Mouse (Mus musculus): ENCODE results near the gene Vps16. TPM values are rescaled to one million over a fixed set of nuclear protein-coding genes. Genes with fewer than 3 reads are reported as not detected.

Vps16 gene
- polyA plus RNA-seq, 1 experiment from 2014 or later: 91.7 TPM

DNA sequence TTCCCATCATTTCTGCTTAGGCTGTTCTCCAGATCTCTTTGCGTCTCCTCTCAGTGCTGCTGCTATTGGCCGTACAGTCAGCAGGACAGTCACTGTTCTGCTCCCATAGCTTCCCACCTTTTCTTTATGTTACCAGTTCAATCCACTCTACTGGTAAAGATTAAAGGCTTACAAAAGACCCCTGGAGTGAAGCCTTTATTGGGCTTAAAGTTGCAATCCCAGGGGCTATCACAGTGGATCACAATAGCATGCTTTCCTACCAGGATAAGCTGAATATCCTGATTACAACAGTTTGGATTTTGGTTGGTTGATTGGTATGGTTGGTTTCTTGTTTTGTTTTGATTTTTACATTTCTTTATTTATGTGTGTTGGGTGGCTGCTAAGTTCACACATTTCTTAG, 63.9 kb downstream of the Vps16 start:
- Histone ChIP-seq H3K9ac (ENCODE audit: low read length) (no peak overlapping the region), H3K4me2 (no peak overlapping the region), H3K9me3 (ENCODE audit: control insufficient read depth, low read length) (peaks cover 3% of the 10 kb centered on the region; the same call in 1 of the 2 replicates), H3K27ac (ENCODE audit: low read depth, low read length) (no peak overlapping the region), H3K4me3 (ENCODE audit: low read depth, low read length) (no peak overlapping the region), H3K36me3 (ENCODE audit: control insufficient read depth, insufficient read depth, low read length) (0 out of 2 replicates have a peak, but pooled peaks cover 2% of the 10 kb centered on the region), H3K27me3 (ENCODE audit: control insufficient read depth, insufficient read depth, low read length) (no peaks in the 10 kb centered on the region), H3K4me1 (ENCODE audit: control insufficient read depth, insufficient read depth, low read length) (peaks cover 14% of the 10 kb centered on the region)
- ATAC-seq (ENCODE audit: low FRiP score): no peak
- no peak for DNase-seq (ENCODE audit: low spot score, missing footprints)
- 41% methylated on average over 2 of the region's 2 CpGs for WGBS

DNA sequence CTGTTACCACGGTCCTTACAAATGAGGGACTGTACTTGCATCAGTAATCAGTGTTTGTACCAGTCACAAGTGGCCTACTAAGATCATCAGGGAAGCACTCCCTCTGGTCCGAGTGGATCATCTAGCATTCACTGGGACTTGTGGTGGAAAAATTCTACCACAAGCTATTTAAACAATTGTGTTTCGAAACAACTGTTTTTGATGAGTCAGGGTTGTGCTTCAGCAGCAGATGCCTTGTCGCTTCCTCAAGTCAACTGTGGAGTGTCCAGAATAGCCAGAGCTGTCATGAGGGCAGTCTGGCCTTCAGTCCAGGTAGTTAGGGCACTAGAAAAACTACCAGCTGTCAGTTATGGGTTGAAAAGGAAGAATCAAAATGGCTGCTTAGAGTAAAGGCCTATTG, 64.5 kb downstream of the Vps16 start:
- no peak for DNase-seq (ENCODE audit: low spot score, missing footprints)
- 84% methylated on average over 4 of the region's 4 CpGs for WGBS
- no peak for ATAC-seq (ENCODE audit: low FRiP score)
- H3K9me3 ChIP-seq (ENCODE audit: control insufficient read depth, low read length): peaks cover 3% of the 10 kb centered on the region; the same call in 1 of the 2 replicates
- H3K4me2 ChIP-seq: no peak overlapping the region
- H3K4me3 ChIP-seq (ENCODE audit: low read depth, low read length): no peak overlapping the region
- no peaks in the 10 kb centered on the region for H3K27me3 ChIP-seq (ENCODE audit: control insufficient read depth, insufficient read depth, low read length)
- peaks cover 14% of the 10 kb centered on the region for H3K4me1 ChIP-seq (ENCODE audit: control insufficient read depth, insufficient read depth, low read length)
- 0 out of 2 replicates have a peak, but pooled peaks cover 2% of the 10 kb centered on the region for H3K36me3 ChIP-seq (ENCODE audit: control insufficient read depth, insufficient read depth, low read length)
- no peak overlapping the region for H3K27ac ChIP-seq (ENCODE audit: low read depth, low read length)
- no peak overlapping the region for H3K9ac ChIP-seq (ENCODE audit: low read length)

DNA sequence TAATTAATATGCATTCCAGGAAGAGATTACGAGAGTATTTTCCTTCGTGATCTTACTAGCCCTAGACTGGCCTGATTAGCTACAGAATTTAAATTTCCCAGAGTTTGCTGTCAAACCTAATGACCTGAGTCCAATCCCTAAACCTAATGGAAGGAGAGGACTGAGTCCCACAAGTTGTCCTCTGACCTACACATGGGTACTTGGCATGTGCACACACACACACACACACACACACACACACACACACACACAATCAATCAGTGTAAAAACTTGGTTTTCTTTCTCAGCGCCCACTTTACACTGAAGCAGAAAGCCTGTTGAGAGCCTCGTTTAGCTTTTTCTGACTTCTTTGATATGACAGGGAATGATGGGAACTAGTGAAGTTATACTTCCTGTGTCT, 67.0 kb downstream of the Vps16 start:
- H3K4me2 ChIP-seq: no peak overlapping the region

DNA sequence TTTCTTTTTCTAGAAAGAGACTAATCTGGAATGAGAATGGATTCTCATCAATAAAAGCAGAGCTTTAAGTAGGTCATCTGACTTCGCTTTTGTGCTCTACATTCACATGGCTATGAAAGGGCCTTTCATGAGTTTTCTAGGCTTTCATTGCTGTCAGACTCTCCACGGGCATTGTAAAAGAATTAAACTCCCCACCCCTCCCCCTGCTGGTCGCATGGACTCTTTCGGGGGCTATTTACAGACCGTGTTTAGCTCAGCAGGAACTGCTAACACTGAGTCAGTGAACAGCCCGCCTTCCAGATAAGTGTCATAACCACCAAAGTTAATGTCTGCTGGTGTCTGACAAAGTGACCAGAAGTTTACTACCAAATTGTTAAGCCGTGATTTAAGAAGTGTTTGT, 67.4 kb downstream of the Vps16 start:
- peak; percentile 92 for ATAC-seq (ENCODE audit: low FRiP score)
- DNase-seq (ENCODE audit: low spot score, missing footprints): peak; percentile 89
- H3K27me3 ChIP-seq (ENCODE audit: control insufficient read depth, insufficient read depth, low read length): no peaks in the 10 kb centered on the region
- H3K9ac ChIP-seq (ENCODE audit: low read length): no peak overlapping the region
- peak overlapping the region; percentile 77 for H3K27ac ChIP-seq (ENCODE audit: low read depth, low read length)
- peaks cover 3% of the 10 kb centered on the region; the same call in 1 of the 2 replicates for H3K9me3 ChIP-seq (ENCODE audit: control insufficient read depth, low read length)
- WGBS: 8% methylated on average over 7 of the region's 7 CpGs
- 0 out of 2 replicates have a peak, but pooled peaks cover 2% of the 10 kb centered on the region for H3K36me3 ChIP-seq (ENCODE audit: control insufficient read depth, insufficient read depth, low read length)
- H3K4me2 ChIP-seq: no peak overlapping the region
- H3K4me1 ChIP-seq (ENCODE audit: control insufficient read depth, insufficient read depth, low read length): peaks cover 19% of the 10 kb centered on the region
- H3K4me3 ChIP-seq (ENCODE audit: low read depth, low read length): no peak overlapping the region

More for the DNA sequence above, 67.0 kb downstream of the Vps16 start:
- peak overlapping the region; percentile 77 for H3K27ac ChIP-seq (ENCODE audit: low read depth, low read length)
- peaks cover 17% of the 10 kb centered on the region for H3K4me1 ChIP-seq (ENCODE audit: control insufficient read depth, insufficient read depth, low read length)
- WGBS: 23% methylated on average over 4 of the region's 4 CpGs
- peak; percentile 76 for ATAC-seq (ENCODE audit: low FRiP score)
- peak; percentile 91 for DNase-seq (ENCODE audit: low spot score, missing footprints)
- H3K27me3 ChIP-seq (ENCODE audit: control insufficient read depth, insufficient read depth, low read length): no peaks in the 10 kb centered on the region
- no peak overlapping the region for H3K9ac ChIP-seq (ENCODE audit: low read length)
- H3K4me3 ChIP-seq (ENCODE audit: low read depth, low read length): no peak overlapping the region
- H3K36me3 ChIP-seq (ENCODE audit: control insufficient read depth, insufficient read depth, low read length): 0 out of 2 replicates have a peak, but pooled peaks cover 2% of the 10 kb centered on the region
- H3K9me3 ChIP-seq (ENCODE audit: control insufficient read depth, low read length): peaks cover 3% of the 10 kb centered on the region; the same call in 1 of the 2 replicates

Other genes starting within 250 kb of the Vps16 start
- gene Snrpb, start 244.9 kb upstream of the Vps16 start, polyA plus RNA-seq (2014; fragmentation: Nextera tagmentation; extraction: Ambion mirVana): 725 and 751 TPM in 2 replicates
- gene Tmc2, start 229.1 kb upstream of the Vps16 start, polyA plus RNA-seq (2014; fragmentation: Nextera tagmentation; extraction: Ambion mirVana): not detected in 2 replicates
- gene Nop56, start 149.9 kb upstream of the Vps16 start, polyA plus RNA-seq (2014; fragmentation: Nextera tagmentation; extraction: Ambion mirVana): 335 and 341 TPM in 2 replicates
- 145 and 150 TPM in 2 replicates for gene Idh3b, start 139.8 kb upstream of the Vps16 start, polyA plus RNA-seq (2014; fragmentation: Nextera tagmentation; extraction: Ambion mirVana)
- gene Ebf4, start 129.2 kb upstream of the Vps16 start, polyA plus RNA-seq (2014; fragmentation: Nextera tagmentation; extraction: Ambion mirVana): 1.3 and 1.8 TPM in 2 replicates
- gene Cpxm1, start 26.8 kb upstream of the Vps16 start, polyA plus RNA-seq (2014; fragmentation: Nextera tagmentation; extraction: Ambion mirVana): 26.7 and 27.8 TPM in 2 replicates
- not detected in 2 replicates for gene Gm28372, start 19.1 kb upstream of the Vps16 start, polyA plus RNA-seq (2014; fragmentation: Nextera tagmentation; extraction: Ambion mirVana)
- gene 1700020A23Rik, start 19.1 kb upstream of the Vps16 start, polyA plus RNA-seq (2014; fragmentation: Nextera tagmentation; extraction: Ambion mirVana): not detected in 2 replicates
- gene Tmem239, start 17.9 kb upstream of the Vps16 start, polyA plus RNA-seq (2014; fragmentation: Nextera tagmentation; extraction: Ambion mirVana): not detected in 2 replicates
- gene Pced1a, start 362 bp downstream of the Vps16 start, polyA plus RNA-seq (2014; fragmentation: Nextera tagmentation; extraction: Ambion mirVana): 7.5 and 8.0 TPM in 2 replicates
- 109 and 111 TPM in 2 replicates for gene Ptpra, start 25.9 kb downstream of the Vps16 start, polyA plus RNA-seq (2014; fragmentation: Nextera tagmentation; extraction: Ambion mirVana)
- gene Mrps26, start 139.4 kb downstream of the Vps16 start, polyA plus RNA-seq (2014; fragmentation: Nextera tagmentation; extraction: Ambion mirVana): 75.2 and 78.6 TPM in 2 replicates
- gene Oxt, start 151.8 kb downstream of the Vps16 start, polyA plus RNA-seq (2014; fragmentation: Nextera tagmentation; extraction: Ambion mirVana): not detected in 2 replicates
- gene Avp, start 158.2 kb downstream of the Vps16 start, polyA plus RNA-seq (2014; fragmentation: Nextera tagmentation; extraction: Ambion mirVana): not detected in 2 replicates
- 19.7 and 23.3 TPM in 2 replicates for gene Fastkd5, start 205.7 kb downstream of the Vps16 start, polyA plus RNA-seq (2014; fragmentation: Nextera tagmentation; extraction: Ambion mirVana)
- gene Ubox5, start 205.7 kb downstream of the Vps16 start, polyA plus RNA-seq (2014; fragmentation: Nextera tagmentation; extraction: Ambion mirVana): 16.6 and 18.4 TPM in 2 replicates
- 1.1 and 1.4 TPM in 2 replicates for gene Lzts3, start 218.5 kb downstream of the Vps16 start, polyA plus RNA-seq (2014; fragmentation: Nextera tagmentation; extraction: Ambion mirVana)
- gene Ddrgk1, start 240.3 kb downstream of the Vps16 start, polyA plus RNA-seq (2014; fragmentation: Nextera tagmentation; extraction: Ambion mirVana): 37.6 and 46.7 TPM in 2 replicates
- gene Itpa, start 243.3 kb downstream of the Vps16 start, polyA plus RNA-seq (2014; fragmentation: Nextera tagmentation; extraction: Ambion mirVana): 144 and 156 TPM in 2 replicates